Mouse (Mus musculus) megakaryocyte, embryonic 14.5 days (primary cell): Measurements from ENCODE around the gene Tfam.

Experiments used
- FLI1 ChIP-seq: IDR thresholded peaks from 2 replicates; pipeline ENCODE4 v1.6.1; 2012; ENCODE audit warnings: low read length, inconsistent platforms, mixed read lengths
- GATA1 ChIP-seq: IDR thresholded peaks from 3 replicates; pipeline ENCODE4 v1.6.1; 2012; ENCODE audit warnings: mixed read lengths, low read length, inconsistent platforms, borderline replicate concordance

DNA sequence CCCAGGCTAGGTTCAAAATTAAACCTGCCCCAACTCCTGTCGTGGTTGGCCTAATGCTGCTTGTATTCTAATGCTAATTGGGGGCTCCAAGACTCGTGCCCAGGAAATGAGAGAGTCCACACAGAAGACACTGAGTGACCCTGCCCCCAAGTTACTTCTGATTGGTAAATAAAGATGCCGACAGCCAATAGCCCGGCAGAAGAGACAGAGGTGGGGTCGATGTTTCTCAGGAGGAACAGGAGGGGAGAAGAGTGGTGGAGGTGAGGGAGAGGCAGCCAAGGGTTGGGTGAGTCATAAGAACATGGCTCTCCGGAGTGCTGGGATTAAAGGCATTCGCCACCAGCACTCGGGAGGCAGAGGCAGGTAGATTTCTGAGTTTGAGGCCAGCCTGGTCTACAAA is 61.7 kb downstream of the Tfam start:
- no peak for TF ChIP-seq GATA1
- TF ChIP-seq FLI1: no peak
